ENCODE assay signal across 8 mouse cellular contexts in the genomic region with DNA sequence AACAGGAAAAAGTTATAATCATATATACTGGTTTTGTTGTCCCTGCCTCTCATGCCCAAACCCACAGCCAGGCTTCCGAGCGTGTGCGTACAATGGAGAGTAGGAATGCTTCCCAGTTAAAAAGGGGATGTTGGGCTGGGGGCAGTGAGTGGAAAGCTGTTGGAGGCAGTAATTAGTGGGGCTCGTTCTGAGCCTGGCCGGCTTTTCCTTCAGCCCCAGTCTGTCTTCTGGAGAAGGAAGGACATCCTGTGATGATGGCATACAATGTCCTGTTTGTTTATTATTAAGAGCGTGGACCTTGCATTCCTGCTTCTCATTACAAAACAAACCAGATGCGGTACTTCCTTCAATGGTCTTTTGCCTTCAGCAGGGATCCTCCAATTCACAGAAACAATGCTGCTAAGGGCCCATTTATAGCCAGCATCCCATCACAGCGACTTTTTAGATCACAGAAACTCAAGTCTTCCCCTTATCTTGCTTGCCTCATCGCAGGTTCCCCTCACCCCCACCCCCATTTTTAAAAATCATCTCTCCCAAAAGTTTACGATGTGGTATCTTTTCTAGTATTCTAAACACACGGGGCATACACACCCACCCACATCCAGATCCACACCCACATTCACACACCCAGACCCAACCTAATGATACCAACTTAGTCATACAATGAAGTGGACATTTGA.
DNase-seq lines count a peak whose midpoint lies in the region; ATAC-seq and TF ChIP-seq lines count a peak whose summit lies in the region.

No protein-coding gene starts in this region.

- TF ChIP-seq POLR2A in cortical plate, adult 2 months (IDR thresholded peaks at IDR 0.05; ENCODE audit: extremely low read depth, insufficient read depth, low read length), result no peak

- H3K36me3 ChIP-seq in hindbrain, embryonic 14.5 days (replicated peaks; ENCODE audit: control insufficient read depth, insufficient read depth), result no peaks in the 10 kb centered on the region
- H3K36me3 ChIP-seq in midbrain, embryonic 11.5 days (ENCODE audit: control insufficient read depth, insufficient read depth, low read length), result no peaks in the 10 kb centered on the region

- H3K9me3 ChIP-seq in hindbrain, embryonic 14.5 days (ENCODE audit: control insufficient read depth, low read length), result no peaks in the 10 kb centered on the region
- H3K9me3 ChIP-seq in midbrain, embryonic 11.5 days (ENCODE audit: control insufficient read depth, low read length), result no peaks in the 10 kb centered on the region

- H3K27ac ChIP-seq in cortical plate, adult 2 months (ENCODE audit: insufficient read depth, low read length), result no peak overlapping the region
- no peak overlapping the region for H3K27ac ChIP-seq in hindbrain, embryonic 14.5 days
- no peak overlapping the region for H3K27ac ChIP-seq in midbrain, embryonic 11.5 days (ENCODE audit: low read depth, low read length)

- peak; percentile 35 for DNase-seq in embryo, embryonic 10 days (ENCODE audit: low spot score)
- DNase-seq in embryo, embryonic 11 days, result no peak
- no peak for DNase-seq in hindbrain, embryonic 14.5 days (ENCODE audit: low spot score)
- peak; percentile 89 for DNase-seq in midbrain, embryonic 11.5 days (ENCODE audit: low spot score, missing footprints)
- DNase-seq in cerebellum, postnatal 10 days, result no peak
- DNase-seq in cerebellum, postnatal 25 days, result no peak
- DNase-seq in cerebellum, postnatal 36 days, result no peak

- 9% methylated on average over 11 of the region's 11 CpGs for WGBS in hindbrain, embryonic 14.5 days
- 11% methylated on average over 11 of the region's 11 CpGs for WGBS in midbrain, embryonic 11.5 days

- peak overlapping the region; percentile 94 for H3K4me2 ChIP-seq in hindbrain, embryonic 14.5 days (replicated peaks)
- peak overlapping the region; percentile 92 for H3K4me2 ChIP-seq in midbrain, embryonic 11.5 days

- H3K9ac ChIP-seq in hindbrain, embryonic 14.5 days, result peak overlapping the region; percentile 55; the same call in 1 of the 2 replicates
- H3K9ac ChIP-seq in midbrain, embryonic 11.5 days (ENCODE audit: low read length), result no peak overlapping the region

- H3K4me1 ChIP-seq in cortical plate, adult 2 months (ENCODE audit: control insufficient read depth, insufficient read depth, low read length), result no peaks in the 10 kb centered on the region
- peaks cover 14% of the 10 kb centered on the region for H3K4me1 ChIP-seq in hindbrain, embryonic 14.5 days (replicated peaks; ENCODE audit: control insufficient read depth, insufficient read depth, low read length)
- peaks cover 11% of the 10 kb centered on the region for H3K4me1 ChIP-seq in midbrain, embryonic 11.5 days (ENCODE audit: control insufficient read depth, insufficient read depth, low read length)

- ATAC-seq in hindbrain, embryonic 14.5 days (ENCODE audit: low FRiP score), result no peak
- no peak for ATAC-seq in midbrain, embryonic 11.5 days (ENCODE audit: low FRiP score)

- TF ChIP-seq CTCF in cortical plate, adult 2 months (IDR thresholded peaks at IDR 0.05; ENCODE audit: extremely low read depth, insufficient read depth, low read length), result no peak

- peaks cover 41% of the 10 kb centered on the region for H3K27me3 ChIP-seq in hindbrain, embryonic 14.5 days (ENCODE audit: control insufficient read depth, insufficient read depth, low read length)
- H3K27me3 ChIP-seq in midbrain, embryonic 11.5 days (ENCODE audit: control insufficient read depth, insufficient read depth, low read length), result peaks cover 29% of the 10 kb centered on the region

- H3K4me3 ChIP-seq in cortical plate, adult 2 months (ENCODE audit: insufficient read depth, low read length), result peak overlapping the region; percentile 37; the same call in 1 of the 2 replicates
- peak overlapping the region; percentile 52 for H3K4me3 ChIP-seq in hindbrain, embryonic 14.5 days (replicated peaks; ENCODE audit: low read length)
- H3K4me3 ChIP-seq in midbrain, embryonic 11.5 days (ENCODE audit: low read depth, low read length), result peak overlapping the region; percentile 50

Comparison
In these comparisons a context has a peak if more than half of its experiments do, and no peak if none do; other contexts are left out.
1. DNase-seq: peak in embryo, embryonic 10 days (single experiment) and midbrain, embryonic 11.5 days (single experiment); none in embryo, embryonic 11 days (single experiment), hindbrain, embryonic 14.5 days (single experiment), cerebellum, postnatal 10 days (0 of 2), cerebellum, postnatal 25 days (0 of 2) and cerebellum, postnatal 36 days (0 of 2).
2. Peak in every context shown above with its lines, with median percentiles within 50 percentile points of each other: H3K4me3 ChIP-seq.